Mouse (Mus musculus): ENCODE measurements at regions not wholly inside any gene's neighbourhood (a gene's known extent, or its start where the extent isn't known, plus 50 kb on each side); places are given as distances from the start of the nearest gene placed in this dataset.

DNA sequence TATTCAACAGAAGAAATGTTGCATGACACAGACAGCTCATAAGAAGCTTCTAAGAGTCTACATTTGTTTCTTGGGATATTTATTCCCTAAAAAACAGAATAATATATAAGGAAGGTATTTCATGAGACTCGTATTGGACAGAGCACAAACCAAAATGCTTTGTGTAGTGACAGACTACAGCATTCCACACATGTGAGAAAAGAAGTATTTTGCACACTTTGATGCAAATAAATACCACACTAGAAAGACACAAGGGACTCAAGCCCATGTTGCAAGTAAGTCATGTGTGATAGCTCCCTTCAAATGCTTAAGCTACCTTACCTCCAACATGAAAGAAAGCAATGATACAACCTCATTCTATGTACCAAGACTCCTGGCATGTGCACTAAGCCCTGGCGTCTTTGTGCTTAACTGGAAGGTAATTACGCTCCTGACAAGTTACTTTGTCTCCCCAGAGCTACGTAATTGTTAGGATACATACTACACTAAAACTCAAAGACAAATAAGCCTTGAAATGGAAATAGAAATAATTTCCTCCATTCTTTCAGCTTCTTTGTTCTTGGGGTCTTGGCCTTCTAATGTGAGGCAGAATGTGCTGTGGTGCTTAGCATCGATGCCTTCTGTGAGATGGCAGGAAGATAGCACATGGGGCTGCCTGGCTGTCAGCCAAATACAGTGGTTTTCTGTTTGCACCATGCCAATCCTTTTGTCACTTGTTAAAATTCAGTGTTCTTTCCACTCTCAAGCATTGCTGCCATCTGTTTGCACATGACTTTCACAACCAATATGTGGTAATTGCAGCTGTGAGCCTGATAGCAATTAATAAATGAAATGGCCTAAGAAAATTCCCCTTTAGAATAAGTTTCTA, 1214.4 kb upstream of the Igfbp7 start:
- ATAC-seq (replicated peaks), result peak; percentile 99
- Histone ChIP-seq H3K4me1 (peaks cover 8% of the 10 kb centered on the region), H3K4me2 (replicated peaks) (no peak overlapping the region), H3K4me3 (no peak overlapping the region), H3K27ac (replicated peaks) (peak overlapping the region; percentile 85), H3K9me3 (no peaks in the 10 kb centered on the region), H3K27me3 (no peaks in the 10 kb centered on the region), H3K36me3 (no peaks in the 10 kb centered on the region), H3K9ac (replicated peaks) (no peak overlapping the region)
- WGBS, result 15% methylated on average over 5 of the region's 5 CpGs

- Histone ChIP-seq H3K27me3 (no peaks in the 10 kb centered on the region), H3K9me3 (no peaks in the 10 kb centered on the region), H3K4me3 (no peak overlapping the region), H3K4me2 (replicated peaks) (no peak overlapping the region), H3K9ac (replicated peaks) (no peak overlapping the region), H3K4me1 (no peaks in the 10 kb centered on the region), H3K36me3 (no peaks in the 10 kb centered on the region), H3K27ac (replicated peaks) (no peak overlapping the region)
- ATAC-seq (replicated peaks), result no peak
- whole genome bisulfite sequencing, result 68% methylated on average over 4 of the region's 4 CpGs
These were observed 1200.5 kb upstream of the Igfbp7 start for GRCm38 (mm10) chr5:78608317-78608716.

DNA sequence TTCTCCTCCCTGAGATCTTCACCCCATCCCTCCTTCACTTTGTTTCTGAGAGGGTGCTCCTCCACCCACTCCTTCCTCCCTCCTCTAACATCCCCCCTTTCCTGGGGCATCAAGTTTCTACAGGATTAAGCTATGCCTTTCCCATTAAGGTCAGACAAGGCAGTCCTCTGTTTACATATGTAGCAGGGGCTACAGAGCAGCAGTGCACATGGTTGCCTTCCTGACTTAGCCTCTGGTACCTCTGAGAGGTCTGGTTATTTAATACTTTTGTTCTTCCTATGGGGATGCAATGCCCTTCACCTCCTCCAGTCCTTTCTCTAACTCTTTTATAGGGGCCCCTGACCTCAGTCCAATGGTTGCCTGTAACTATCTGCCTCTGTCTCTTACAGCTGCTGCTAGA, 1194.8 kb upstream of the Igfbp7 start:
- no peak for ATAC-seq (replicated peaks)
- Histone ChIP-seq H3K4me2 (replicated peaks) (no peak overlapping the region), H3K4me3 (no peak overlapping the region), H3K9ac (replicated peaks) (no peak overlapping the region), H3K9me3 (no peaks in the 10 kb centered on the region), H3K27ac (replicated peaks) (no peak overlapping the region), H3K4me1 (no peaks in the 10 kb centered on the region), H3K36me3 (no peaks in the 10 kb centered on the region), H3K27me3 (no peaks in the 10 kb centered on the region)

DNA sequence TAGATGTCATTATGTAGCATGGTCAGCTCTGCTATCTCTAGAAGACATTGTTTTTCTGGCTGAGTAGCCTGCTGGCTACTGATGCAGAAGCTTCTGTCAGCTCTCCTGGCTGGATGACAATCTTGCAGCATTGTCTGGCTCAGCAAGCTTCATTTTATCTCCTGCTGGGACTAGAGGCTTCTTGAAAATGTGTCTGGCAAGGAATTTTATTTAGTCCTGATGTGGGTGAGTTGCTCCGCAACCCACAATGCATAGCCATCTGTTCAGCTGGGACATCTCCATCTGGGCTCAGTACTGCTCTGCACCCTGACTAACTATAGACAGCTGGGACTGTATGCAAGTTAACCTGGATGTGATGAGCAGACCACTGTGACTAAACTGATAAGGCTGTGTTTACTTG, 1177.0 kb upstream of the Igfbp7 start:
- ATAC-seq (replicated peaks), result peak; percentile 88
- 47% methylated on average over 1 of the region's 1 CpGs for WGBS

DNA sequence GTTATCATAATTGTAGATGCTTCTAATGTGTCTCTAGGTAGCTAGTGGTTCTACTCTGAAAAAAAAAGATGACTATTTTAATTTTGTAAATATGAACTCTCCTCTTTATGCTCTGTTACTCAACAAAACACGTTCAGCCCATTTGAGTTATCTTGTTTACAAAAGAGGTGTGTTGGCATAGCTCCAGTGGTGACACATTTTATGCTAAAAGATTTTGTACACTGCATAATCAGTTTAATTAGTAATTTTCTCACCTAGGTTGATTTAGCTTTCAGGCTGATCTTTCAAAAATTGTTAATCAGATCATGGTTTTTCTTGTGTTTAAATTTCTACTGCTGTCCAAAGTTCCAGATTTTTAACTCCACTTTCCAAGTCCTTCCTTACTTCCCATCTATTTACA, 1149.1 kb upstream of the Igfbp7 start:
- Histone ChIP-seq H3K27ac (replicated peaks) (no peak overlapping the region), H3K4me1 (no peaks in the 10 kb centered on the region), H3K36me3 (no peaks in the 10 kb centered on the region), H3K9ac (replicated peaks) (no peak overlapping the region), H3K4me2 (replicated peaks) (no peak overlapping the region), H3K4me3 (no peak overlapping the region), H3K27me3 (no peaks in the 10 kb centered on the region), H3K9me3 (no peaks in the 10 kb centered on the region)
- WGBS, result 13% methylated on average over 1 of the region's 1 CpGs
- no peak for ATAC-seq (replicated peaks)

More for the DNA sequence above, 1177.0 kb upstream of the Igfbp7 start:
- H3K4me2 ChIP-seq (replicated peaks), result no peak overlapping the region
- peak overlapping the region; percentile 46; the same call in 1 of the 2 replicates for H3K27ac ChIP-seq (replicated peaks)
- H3K9ac ChIP-seq (replicated peaks), result no peak overlapping the region
- no peaks in the 10 kb centered on the region for H3K9me3 ChIP-seq
- H3K4me1 ChIP-seq, result peaks cover 6% of the 10 kb centered on the region; the same call in 1 of the 2 replicates
- H3K27me3 ChIP-seq, result no peaks in the 10 kb centered on the region
- no peak overlapping the region for H3K4me3 ChIP-seq
- no peaks in the 10 kb centered on the region for H3K36me3 ChIP-seq

GRCm38 (mm10) chr5:78535308-78535707, 1127.5 kb upstream of the Igfbp7 start:
- H3K4me2 ChIP-seq (replicated peaks), result no peak overlapping the region
- ATAC-seq (replicated peaks), result no peak
- H3K27ac ChIP-seq (replicated peaks), result no peak overlapping the region

More at GRCm38 (mm10) chr5:78535308-78535707, 1127.5 kb upstream of the Igfbp7 start:
- H3K9ac ChIP-seq (replicated peaks), result no peak overlapping the region
- no peaks in the 10 kb centered on the region for H3K36me3 ChIP-seq
- H3K27me3 ChIP-seq, result no peaks in the 10 kb centered on the region
- no peak overlapping the region for H3K4me3 ChIP-seq
- H3K9me3 ChIP-seq, result no peaks in the 10 kb centered on the region
- H3K4me1 ChIP-seq, result no peaks in the 10 kb centered on the region
